Mouse (Mus musculus) bone marrow macrophage, adult 2 months (primary cell): ENCODE measurements at regions not wholly inside any gene's neighbourhood (a gene's known extent, or its start where the extent isn't known, plus 50 kb on each side); places are given as distances from the start of the nearest gene placed in this dataset.

Experiments used
- CTCF ChIP-seq: IDR thresholded peaks from 2 replicates; pipeline ENCODE4 v1.5.1; 2012; ENCODE audit warnings: low read depth, mild to moderate bottlenecking, low read length, moderate library complexity
- POLR2A ChIP-seq: IDR thresholded peaks from 2 replicates; pipeline ENCODE4 v1.6.1; 2012; ENCODE audit warnings: mild to moderate bottlenecking, low read depth, low read length, borderline replicate concordance

GRCm38 (mm10) chr11:110799887-110800578 is 167.8 kb upstream of the Kcnj16 start:
- TF ChIP-seq CTCF, result no peak
- TF ChIP-seq POLR2A, result no peak
